Mouse (Mus musculus) E14TG2a.4 (cell line): ENCODE data around the gene Gpr37l1.
A peak's percentile ranks its signal among the peaks of the same experiment; 100 is the strongest.
"Not testable (repeated sequence)": the region's sequence is repeated elsewhere in the genome, so short reads cannot be mapped to it uniquely, and the experiment has no call there.

ENCODE experiments used
- H3K27me3 ChIP-seq: 2 replicates; pipeline ENCODE4 v1.6.1; 2014; ENCODE audit warnings: low read length, control low read depth; ENCODE audit not compliant: insufficient read depth
- H3K36me3 ChIP-seq: 2 replicates; pipeline ENCODE4 v1.6.1; 2014; ENCODE audit warnings: low read length, control low read depth; ENCODE audit not compliant: insufficient read depth
- H3K4me1 ChIP-seq: replicated peaks from 2 replicates; pipeline ENCODE4 v1.6.1; 2014; ENCODE audit warnings: low read depth, low read length, control low read depth
- H3K4me3 ChIP-seq: replicated peaks from 2 replicates; pipeline ENCODE4 v1.5.1; 2014; ENCODE audit warnings: mild to moderate bottlenecking, low read length
- H3K9me3 ChIP-seq: 2 replicates; pipeline ENCODE4 v1.6.1; 2014; ENCODE audit warnings: low read length, control low read depth
- CTCF ChIP-seq: conservative IDR thresholded peaks from 2 replicates; pipeline ENCODE4 v1.5.1; 2014; ENCODE audit warnings: low read length
- NANOG ChIP-seq: IDR thresholded peaks from 2 replicates; pipeline ENCODE4 v1.6.1; 2014; ENCODE audit warnings: borderline replicate concordance, low read length, mixed read lengths
- POU5F1 ChIP-seq: IDR thresholded peaks from 2 replicates; pipeline ENCODE4 v1.6.1; 2014; ENCODE audit warnings: low read length, borderline replicate concordance

The Gpr37l1 gene

GRCm38 (mm10) chr1:135199014-135199819, 31.7 kb upstream of the Gpr37l1 start:
- Histone ChIP-seq H3K36me3 (no peaks in the 10 kb centered on the region), H3K4me1 (peaks cover 90% of the 10 kb centered on the region), H3K9me3 (no peaks in the 10 kb centered on the region), H3K27me3 (0 out of 2 replicates have a peak, but pooled peaks cover 2% of the 10 kb centered on the region), H3K4me3 (peak overlapping the region; percentile 62)
- no peak; the same call in 1 of the 2 replicates for TF ChIP-seq POU5F1
- TF ChIP-seq CTCF: no peak
- TF ChIP-seq NANOG: peak; percentile 66

GRCm38 (mm10) chr1:135198412-135198811, 30.9 kb upstream of the Gpr37l1 start:
- H3K4me1 ChIP-seq: peaks cover 94% of the 10 kb centered on the region
- H3K4me3 ChIP-seq: peak overlapping the region; percentile 62
- TF ChIP-seq NANOG (no peak), POU5F1 (no peak), CTCF (no peak)
- H3K9me3 ChIP-seq: no peaks in the 10 kb centered on the region
- H3K36me3 ChIP-seq: no peaks in the 10 kb centered on the region
- 0 out of 2 replicates have a peak, but pooled peaks cover 2% of the 10 kb centered on the region for H3K27me3 ChIP-seq

- Histone ChIP-seq H3K4me1 (peaks cover 87% of the 10 kb centered on the region), H3K36me3 (no peaks in the 10 kb centered on the region), H3K9me3 (no peaks in the 10 kb centered on the region), H3K4me3 (peak overlapping the region; percentile 35; the same call in 1 of the 2 replicates), H3K27me3 (no peaks in the 10 kb centered on the region)
- TF ChIP-seq CTCF: no peak
- no peak for TF ChIP-seq POU5F1
- TF ChIP-seq NANOG: no peak
These were observed 28.5 kb upstream of the Gpr37l1 start for GRCm38 (mm10) chr1:135195907-135196440.

GRCm38 (mm10) chr1:135194335-135194734, 26.9 kb upstream of the Gpr37l1 start:
- H3K9me3 ChIP-seq: not testable (repeated sequence)

GRCm38 (mm10) chr1:135189186-135189585, 21.7 kb upstream of the Gpr37l1 start:
- Histone ChIP-seq H3K36me3 (no peaks in the 10 kb centered on the region), H3K4me3 (no peak overlapping the region), H3K9me3 (no peaks in the 10 kb centered on the region), H3K27me3 (no peaks in the 10 kb centered on the region), H3K4me1 (peaks cover 72% of the 10 kb centered on the region)
- TF ChIP-seq CTCF (no peak), NANOG (no peak), POU5F1 (no peak)

More at GRCm38 (mm10) chr1:135194335-135194734, 26.9 kb upstream of the Gpr37l1 start:
- H3K27me3 ChIP-seq, H3K36me3 ChIP-seq: not testable (repeated sequence)
- peak overlapping the region; percentile 3; the same call in 1 of the 2 replicates for H3K4me3 ChIP-seq
- H3K4me1 ChIP-seq: peaks cover 77% of the 10 kb centered on the region

GRCm38 (mm10) chr1:135188197-135188596, 20.7 kb upstream of the Gpr37l1 start:
- TF ChIP-seq NANOG (no peak), POU5F1 (no peak), CTCF (no peak)
- Histone ChIP-seq H3K4me1 (peaks cover 72% of the 10 kb centered on the region), H3K36me3 (no peaks in the 10 kb centered on the region), H3K4me3 (no peak overlapping the region), H3K27me3 (no peaks in the 10 kb centered on the region), H3K9me3 (no peaks in the 10 kb centered on the region)

GRCm38 (mm10) chr1:135187016-135187415, 19.5 kb upstream of the Gpr37l1 start:
- H3K4me3 ChIP-seq, H3K27me3 ChIP-seq, H3K36me3 ChIP-seq, H3K9me3 ChIP-seq: not testable (repeated sequence)
- peaks cover 79% of the 10 kb centered on the region for H3K4me1 ChIP-seq

GRCm38 (mm10) chr1:135186427-135186826, 18.9 kb upstream of the Gpr37l1 start:
- Histone ChIP-seq H3K27me3 (no peaks in the 10 kb centered on the region), H3K9me3 (no peaks in the 10 kb centered on the region), H3K4me3 (peak overlapping the region; percentile 56), H3K4me1 (peaks cover 83% of the 10 kb centered on the region), H3K36me3 (no peaks in the 10 kb centered on the region)
- TF ChIP-seq POU5F1 (no peak), NANOG (no peak), CTCF (no peak)

GRCm38 (mm10) chr1:135185936-135186335, 18.5 kb upstream of the Gpr37l1 start:
- Histone ChIP-seq H3K4me3 (peak overlapping the region; percentile 56), H3K36me3 (no peaks in the 10 kb centered on the region), H3K27me3 (no peaks in the 10 kb centered on the region), H3K9me3 (no peaks in the 10 kb centered on the region), H3K4me1 (peaks cover 83% of the 10 kb centered on the region)
- peak; percentile 57 for TF ChIP-seq NANOG
- no peak for TF ChIP-seq CTCF
- no peak for TF ChIP-seq POU5F1
